Mouse (Mus musculus): Measurements from ENCODE around the gene Ssbp3.
A peak's percentile ranks its signal among the peaks of the same experiment; 100 is the strongest.

Gene Ssbp3

GRCm38 (mm10) chr4:107064394-107065098, 154.0 kb downstream of the Ssbp3 start:
- no peak for DNase-seq

- peak; percentile 94 to 96 for DNase-seq
Observed at GRCm38 (mm10) chr4:107066252-107067124, 156.0 kb downstream of the Ssbp3 start, which contains the start of the genes Mrpl37 and Cyb5rl. TSS of gene Mrpl37 (minus strand) at chr4:107066868. TSS of gene Cyb5rl (plus strand) at chr4:107066988.

GRCm38 (mm10) chr4:107067151-107067840, 156.8 kb downstream of the Ssbp3 start:
- DNase-seq: peak; percentile 51 to 67

GRCm38 (mm10) chr4:107072343-107072742, 161.8 kb downstream of the Ssbp3 start:
- DNase-seq: no peak

- DNase-seq: no peak
Observed at GRCm38 (mm10) chr4:107075456-107075855, 165.0 kb downstream of the Ssbp3 start.

GRCm38 (mm10) chr4:107078894-107079293, 168.4 kb downstream of the Ssbp3 start:
- DNase-seq: no peak

GRCm38 (mm10) chr4:107079716-107080115, 169.2 kb downstream of the Ssbp3 start:
- no peak for DNase-seq

- DNase-seq: no peak
Observed at GRCm38 (mm10) chr4:107082185-107082584, 171.7 kb downstream of the Ssbp3 start.

GRCm38 (mm10) chr4:107083126-107083525, 172.6 kb downstream of the Ssbp3 start:
- DNase-seq: no peak

GRCm38 (mm10) chr4:107084343-107084742, 173.8 kb downstream of the Ssbp3 start:
- no peak for DNase-seq

GRCm38 (mm10) chr4:107084858-107085257, 174.4 kb downstream of the Ssbp3 start:
- DNase-seq: peak; percentile 68 to 80

GRCm38 (mm10) chr4:107091696-107092095, 181.2 kb downstream of the Ssbp3 start:
- no peak for DNase-seq

- DNase-seq: no peak
Observed at GRCm38 (mm10) chr4:107094484-107095187, 184.1 kb downstream of the Ssbp3 start.

GRCm38 (mm10) chr4:107096043-107096442, 185.5 kb downstream of the Ssbp3 start:
- no peak for DNase-seq

- no peak for DNase-seq
Observed at GRCm38 (mm10) chr4:107096841-107097373, 186.4 kb downstream of the Ssbp3 start, which contains the start of gene Cdcp2. TSS of gene Cdcp2 (plus strand) at chr4:107096891.

GRCm38 (mm10) chr4:107097871-107098270, 187.4 kb downstream of the Ssbp3 start:
- peak; percentile 28 to 47 for DNase-seq

GRCm38 (mm10) chr4:107098375-107098774, 187.9 kb downstream of the Ssbp3 start:
- no peak for DNase-seq

- DNase-seq: no peak
Observed at GRCm38 (mm10) chr4:107098791-107099525, 188.5 kb downstream of the Ssbp3 start.
